Mouse (Mus musculus) MEL (cell line): Measurements from ENCODE around the gene Samd4. TPM values are rescaled to one million over a fixed set of nuclear protein-coding genes. Genes with fewer than 3 reads are reported as not detected.

Source experiments
- DNase-seq: peaks from one replicate; pipeline ENCODE4 v3.0.0; 2011; ENCODE audit warnings: low read depth, low spot score
- H3K27ac ChIP-seq: 2 replicates; pipeline ENCODE4 v1.5.1; 2012; ENCODE audit warnings: low read depth, mild to moderate bottlenecking, control low read depth, low read length, moderate library complexity; ENCODE audit not compliant: control insufficient read depth
- H3K27me3 ChIP-seq, 2 experiments: fragments of 150-350 bp in 1 of 2; sonication (generic) in 1 of 2; 2 replicates each; pipeline ENCODE4 v1.6.1; 2012; ENCODE audit warnings: low read length in 2 of 2, mild to moderate bottlenecking in 2 of 2, improper control_type of control experiment in 1 of 2, moderate library complexity in 1 of 2; ENCODE audit not compliant: insufficient read depth in 2 of 2, control insufficient read depth in 1 of 2
- H3K36me3 ChIP-seq, 2 experiments: 2 replicates each; pipeline ENCODE4 v1.6.1; 2012 to 2014; ENCODE audit warnings: low read length in 2 of 2, improper control_type of control experiment in 1 of 2, inconsistent platforms in 1 of 2, mild to moderate bottlenecking in 1 of 2; ENCODE audit not compliant: insufficient read depth in 2 of 2, control insufficient read depth in 1 of 2
- H3K4me1 ChIP-seq, 2 experiments: fragments of 150-350 bp in 1 of 2; sonication (generic) in 1 of 2; 2 replicates each; pipeline ENCODE4 v1.6.1; 2012; ENCODE audit warnings: low read length in 2 of 2, improper control_type of control experiment in 1 of 2, mild to moderate bottlenecking in 1 of 2; ENCODE audit not compliant: insufficient read depth in 2 of 2, control insufficient read depth in 1 of 2
- H3K4me3 ChIP-seq, 2 experiments: fragments of 150-350 bp in 1 of 2; sonication (generic) in 1 of 2; 2 replicates each; pipeline ENCODE4 v1.5.1; 2012; ENCODE audit warnings: low read depth in 2 of 2, low read length in 2 of 2, mild to moderate bottlenecking in 2 of 2, moderate library complexity in 2 of 2, control low read depth in 1 of 2, improper control_type of control experiment in 1 of 2; ENCODE audit not compliant: control insufficient read depth in 1 of 2, insufficient read depth in 1 of 2
- H3K79me2 ChIP-seq: 2 replicates; pipeline ENCODE4 v1.6.1; 2012; ENCODE audit warnings: mild to moderate bottlenecking, low read length, moderate library complexity; ENCODE audit not compliant: control insufficient read depth, poor library complexity, insufficient read depth
- H3K9ac ChIP-seq: 2 replicates; pipeline ENCODE4 v1.6.1; 2012; ENCODE audit warnings: low read depth, mild to moderate bottlenecking, control low read depth, low read length, moderate library complexity; ENCODE audit not compliant: control insufficient read depth, poor library complexity, severe bottlenecking
- H3K9me3 ChIP-seq: fragments of 150-350 bp; sonication (generic); replicated peaks from 2 replicates; pipeline ENCODE4 v1.6.1; 2012; ENCODE audit warnings: mild to moderate bottlenecking, low read length, improper control_type of control experiment, moderate library complexity; ENCODE audit not compliant: insufficient read depth
- CHD1 ChIP-seq: IDR thresholded peaks from 2 replicates; pipeline ENCODE4 v1.6.1; 2012; ENCODE audit warnings: low read depth, mild to moderate bottlenecking, inconsistent platforms, low read length, improper control_type of control experiment
- CTCF ChIP-seq, 3 experiments: IDR thresholded peaks in 2 of 3; conservative IDR thresholded peaks in 1 of 3; 2 replicates each; pipeline ENCODE4 v1.5.1; 2011 to 2012; ENCODE audit warnings: low read length in 3 of 3, low read depth in 2 of 3, mild to moderate bottlenecking in 2 of 3, improper control_type of control experiment in 1 of 3, inconsistent platforms in 1 of 3, mixed read lengths in 1 of 3, moderate library complexity in 1 of 3; ENCODE audit not compliant: control insufficient read depth in 1 of 3, insufficient read depth in 1 of 3, poor library complexity in 1 of 3, severe bottlenecking in 1 of 3
- E2F4 ChIP-seq: IDR thresholded peaks from 2 replicates; pipeline ENCODE4 v1.6.1; 2011; ENCODE audit warnings: low read depth, low read length, improper control_type of control experiment, borderline replicate concordance
- EP300 ChIP-seq, 2 experiments: IDR thresholded peaks; 2 replicates each; pipeline ENCODE4 v1.6.1; 2011; ENCODE audit warnings: improper control_type of control experiment in 2 of 2, low read length in 2 of 2, low read depth in 1 of 2, mild to moderate bottlenecking in 1 of 2
- GABPA ChIP-seq: IDR thresholded peaks from 2 replicates; pipeline ENCODE4 v1.6.1; 2012; ENCODE audit warnings: low read depth, mild to moderate bottlenecking, inconsistent platforms, low read length, improper control_type of control experiment, moderate library complexity
- GATA1 ChIP-seq: IDR thresholded peaks from 2 replicates; pipeline ENCODE4 v1.6.1; 2011; ENCODE audit warnings: low read depth, low read length, improper control_type of control experiment
- HCFC1 ChIP-seq: IDR thresholded peaks from 2 replicates; pipeline ENCODE4 v1.6.1; 2012; ENCODE audit warnings: low read depth, mild to moderate bottlenecking, inconsistent platforms, low read length, improper control_type of control experiment, moderate library complexity
- JUND ChIP-seq: IDR thresholded peaks from 2 replicates; pipeline ENCODE4 v1.6.1; 2011; ENCODE audit warnings: low read depth, mild to moderate bottlenecking, improper control_type of control experiment, low read length
- MEF2A ChIP-seq: IDR thresholded peaks from 2 replicates; pipeline ENCODE4 v1.6.1; 2014; ENCODE audit warnings: low read depth, mild to moderate bottlenecking, inconsistent platforms, low read length, improper control_type of control experiment; ENCODE audit not compliant: poor library complexity, insufficient replicate concordance, severe bottlenecking; ENCODE audit errors: extremely low read depth
- POLR2AphosphoS2 ChIP-seq: IDR thresholded peaks from 2 replicates; pipeline ENCODE4 v1.6.1; 2011; ENCODE audit warnings: low read length, improper control_type of control experiment
- POLR2AphosphoS5 ChIP-seq: IDR thresholded peaks from 2 replicates; pipeline ENCODE4 v1.6.1; 2012; ENCODE audit warnings: low read depth, borderline replicate concordance, mild to moderate bottlenecking, inconsistent platforms, low read length, moderate library complexity, mixed read lengths
- RAD21 ChIP-seq: IDR thresholded peaks from 2 replicates; pipeline ENCODE4 v1.6.1; 2011; ENCODE audit warnings: mild to moderate bottlenecking, low read depth, low read length, improper control_type of control experiment
- TBP ChIP-seq: IDR thresholded peaks from 2 replicates; pipeline ENCODE4 v1.8.0; 2011; ENCODE audit warnings: low read depth, low read length, improper control_type of control experiment
- TCF12 ChIP-seq: IDR thresholded peaks from 2 replicates; pipeline ENCODE4 v1.6.1; 2014; ENCODE audit warnings: low read depth, mild to moderate bottlenecking, inconsistent platforms, low read length, improper control_type of control experiment, moderate library complexity
- UBTF ChIP-seq: IDR thresholded peaks from 2 replicates; pipeline ENCODE4 v1.6.1; 2012; ENCODE audit warnings: low read depth, mild to moderate bottlenecking, inconsistent platforms, low read length, improper control_type of control experiment, moderate library complexity, borderline replicate concordance; ENCODE audit not compliant: insufficient read depth
- USF1 ChIP-seq: IDR thresholded peaks from 2 replicates; pipeline ENCODE4 v1.6.1; 2014; ENCODE audit warnings: low read depth, mild to moderate bottlenecking, inconsistent platforms, low read length, improper control_type of control experiment, moderate library complexity
- USF2 ChIP-seq, 2 experiments: IDR thresholded peaks; 2 replicates each; pipeline ENCODE4 v1.6.1; 2011 to 2012; ENCODE audit warnings: improper control_type of control experiment in 2 of 2, low read length in 2 of 2, borderline replicate concordance in 1 of 2, inconsistent platforms in 1 of 2, low read depth in 1 of 2, mild to moderate bottlenecking in 1 of 2; ENCODE audit not compliant: insufficient read depth in 1 of 2
- ZKSCAN1 ChIP-seq: IDR thresholded peaks from 2 replicates; pipeline ENCODE4 v1.6.1; 2012; ENCODE audit warnings: low read depth, mild to moderate bottlenecking, inconsistent platforms, low read length, improper control_type of control experiment, moderate library complexity
- ZNF384 ChIP-seq: IDR thresholded peaks from 2 replicates; pipeline ENCODE4 v1.6.1; 2012; ENCODE audit warnings: low read depth, mild to moderate bottlenecking, inconsistent platforms, low read length, improper control_type of control experiment
- polyA plus RNA-seq, 2 experiments: library from polyadenylated mRNA; stranded (reverse) in 1 of 2; unstranded in 1 of 2; fragments of >175 nt in 1 of 2; fragments of >200 nt in 1 of 2; gene quantifications; 2 replicates each; pipeline versions ENCODE4 v1.2.1 to v1.2.4; 2012; ENCODE audit warnings: low replicate concordance in 2 of 2, low read depth in 1 of 2; ENCODE audit not compliant: insufficient read length in 2 of 2, insufficient read depth in 1 of 2, missing spikeins in 1 of 2
- total RNA-seq: library from RNA; depleted of rRNA; stranded (reverse); fragments of 300-350 nt; gene quantifications from 2 replicates; pipeline ENCODE4 v1.2.3, GENCODE M21; 2012

The Samd4 gene
- total and polyA plus RNA-seq, 3 experiments = 0.04 to 0.08 TPM; not detected in 1

DNA sequence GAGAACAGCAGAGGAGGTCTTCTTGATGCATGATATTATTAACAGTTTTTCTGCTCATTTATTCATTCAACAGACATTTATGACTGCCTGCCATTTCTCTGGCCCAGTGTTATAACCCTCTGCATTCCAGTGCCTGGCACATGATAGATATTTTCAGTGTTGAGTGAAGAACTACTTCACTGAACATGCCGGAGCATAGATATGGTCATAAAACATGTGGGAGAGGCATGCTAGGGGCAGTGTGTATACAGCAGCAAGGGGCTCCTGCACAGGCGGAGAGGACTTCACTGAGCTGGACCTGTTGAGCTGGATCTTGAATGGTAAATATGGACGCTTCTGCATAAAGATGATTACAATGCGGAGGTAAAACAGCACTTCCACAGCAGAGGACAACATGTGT lies 6.4 kb downstream of the Samd4 start:
- no peak for TF ChIP-seq UBTF
- TF ChIP-seq GATA1 = no peak
- TF ChIP-seq JUND = no peak
- TF ChIP-seq HCFC1 = no peak
- TF ChIP-seq MEF2A = no peak
- TF ChIP-seq CHD1 = no peak
- TF ChIP-seq POLR2AphosphoS2 = no peak
- no peak overlapping the region for H3K27ac ChIP-seq
- no peak overlapping the region for H3K4me3 ChIP-seq
- H3K9me3 ChIP-seq = no peaks in the 10 kb centered on the region
- DNase-seq = no peak
- H3K79me2 ChIP-seq = no peaks in the 10 kb centered on the region
- no peak overlapping the region for H3K9ac ChIP-seq
- H3K27me3 ChIP-seq = peaks cover 0 to 2% of the 10 kb centered on the region in 2 experiments; a peak in 2 of 4 replicates
- H3K36me3 ChIP-seq = no peaks in the 10 kb centered on the region
- no peaks in the 10 kb centered on the region for H3K4me1 ChIP-seq

- Histone ChIP-seq H3K9ac (no peak overlapping the region), H3K36me3 (no peaks in the 10 kb centered on the region), H3K4me1 (no peaks in the 10 kb centered on the region), H3K27me3 (peaks cover 0 to 2% of the 10 kb centered on the region in 2 experiments; a peak in 1 of 4 replicates), H3K9me3 (no peaks in the 10 kb centered on the region), H3K4me3 (no peak overlapping the region), H3K27ac (no peak overlapping the region), H3K79me2 (no peaks in the 10 kb centered on the region)
- no peak for DNase-seq
- no peak for TF ChIP-seq GATA1
- no peak for TF ChIP-seq MEF2A
- no peak for TF ChIP-seq ZKSCAN1
- no peak for TF ChIP-seq GABPA
Observed at GRCm38 (mm10) chr14:46893961-46894360, 11.3 kb downstream of the Samd4 start.

DNA sequence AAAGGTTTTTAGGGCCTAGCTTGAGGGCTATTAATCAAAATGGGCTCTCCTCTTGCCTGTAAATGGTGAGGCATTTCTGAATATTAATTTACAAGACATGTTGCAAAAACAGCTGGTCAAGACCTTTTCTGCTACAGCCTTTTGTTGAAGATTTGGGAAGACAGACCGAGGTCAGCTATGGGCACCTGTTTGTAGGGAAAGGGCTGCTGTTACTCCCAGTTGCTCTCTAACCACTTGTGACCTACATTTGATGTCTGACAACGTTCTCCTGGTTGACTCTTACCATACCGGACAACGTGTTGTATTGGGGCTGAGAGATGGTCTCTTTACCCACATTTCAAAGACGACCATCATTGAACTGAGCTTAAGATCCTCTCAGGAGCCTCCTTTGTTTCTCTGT lies 15.3 kb downstream of the Samd4 start:
- TF ChIP-seq TBP = no peak
- no peak for TF ChIP-seq USF2 (IDR thresholded peaks at IDR 0.05; ENCODE audit: borderline replicate concordance in 1 of 2, insufficient read depth in 1 of 2, low read depth in 1 of 2, low read length in 2 of 2)
- no peak for TF ChIP-seq RAD21
- no peak for TF ChIP-seq USF1
- no peak for TF ChIP-seq CTCF (IDR thresholded peaks at IDR 0.05 in 2 of 3, conservative IDR thresholded peaks at IDR 0.05 in 1 of 3; ENCODE audit: control insufficient read depth in 1 of 3, insufficient read depth in 1 of 3, low read depth in 2 of 3, low read length in 3 of 3, poor library complexity in 1 of 3, severe bottlenecking in 1 of 3)
- TF ChIP-seq TCF12 = no peak
- no peak for TF ChIP-seq E2F4
- TF ChIP-seq ZNF384 = no peak
- no peak for TF ChIP-seq POLR2AphosphoS5
- no peak for TF ChIP-seq ZKSCAN1
- TF ChIP-seq EP300 (IDR thresholded peaks at IDR 0.05; ENCODE audit: low read depth in 1 of 2, low read length in 2 of 2) = no peak
- no peak for DNase-seq
- no peaks in the 10 kb centered on the region for H3K4me1 ChIP-seq

More for the DNA sequence above, 15.3 kb downstream of the Samd4 start:
- Histone ChIP-seq H3K4me3 (no peak overlapping the region), H3K27me3 (peaks cover 0 to under 1% of the 10 kb centered on the region in 2 experiments; a peak in 2 of 4 replicates), H3K79me2 (no peaks in the 10 kb centered on the region), H3K9me3 (no peaks in the 10 kb centered on the region), H3K36me3 (no peaks in the 10 kb centered on the region), H3K9ac (no peak overlapping the region), H3K27ac (no peak overlapping the region)
